Mouse (Mus musculus): ENCODE measurements around the gene Retn. TPM values are rescaled to one million over a fixed set of nuclear protein-coding genes. Genes with fewer than 3 reads are reported as not detected.
A peak's percentile ranks its signal among the peaks of the same experiment; 100 is the strongest.

The Retn gene
- total RNA-seq, 2 experiments from 2014 or later: 2.0 to 2.3 TPM

DNA sequence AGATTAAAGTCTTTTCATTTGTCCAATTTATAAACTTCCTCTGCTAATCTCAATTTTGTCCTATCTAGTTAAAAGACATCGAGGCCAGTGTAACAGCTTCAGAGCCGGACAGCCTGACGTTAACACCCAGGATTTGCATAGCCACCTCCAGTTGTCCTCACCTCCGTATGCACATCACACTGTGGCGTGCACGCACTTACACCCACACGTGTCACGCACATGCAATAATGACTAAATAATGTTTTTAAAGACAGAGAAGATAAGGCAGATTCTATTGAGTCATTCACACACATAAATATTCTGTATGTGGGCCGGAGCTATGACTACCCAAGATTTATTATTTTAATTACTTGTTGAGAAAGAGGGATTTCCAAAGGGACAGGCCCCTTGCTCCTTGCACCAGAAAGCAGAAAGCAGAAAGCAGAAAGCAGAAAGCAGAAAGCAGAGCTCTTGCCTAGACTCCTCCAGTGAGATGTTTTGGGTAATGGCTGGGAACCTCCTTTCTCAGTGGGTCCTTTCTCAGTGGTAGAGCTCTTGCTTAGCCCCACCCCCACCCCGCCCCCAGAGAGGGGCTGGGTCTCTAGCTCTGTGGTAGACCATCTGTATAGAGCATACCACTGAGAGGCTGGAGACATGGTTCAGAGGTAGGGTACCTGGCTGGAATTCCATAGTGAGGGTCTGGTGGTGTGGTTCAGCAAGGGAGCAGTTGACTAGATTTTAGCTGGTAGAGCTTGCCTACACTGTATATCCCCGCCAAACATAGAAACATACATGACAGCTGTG lies 653 bp upstream of the Retn start:
- intact Hi-C loops (cut with DNase I): no loop called here

DNA sequence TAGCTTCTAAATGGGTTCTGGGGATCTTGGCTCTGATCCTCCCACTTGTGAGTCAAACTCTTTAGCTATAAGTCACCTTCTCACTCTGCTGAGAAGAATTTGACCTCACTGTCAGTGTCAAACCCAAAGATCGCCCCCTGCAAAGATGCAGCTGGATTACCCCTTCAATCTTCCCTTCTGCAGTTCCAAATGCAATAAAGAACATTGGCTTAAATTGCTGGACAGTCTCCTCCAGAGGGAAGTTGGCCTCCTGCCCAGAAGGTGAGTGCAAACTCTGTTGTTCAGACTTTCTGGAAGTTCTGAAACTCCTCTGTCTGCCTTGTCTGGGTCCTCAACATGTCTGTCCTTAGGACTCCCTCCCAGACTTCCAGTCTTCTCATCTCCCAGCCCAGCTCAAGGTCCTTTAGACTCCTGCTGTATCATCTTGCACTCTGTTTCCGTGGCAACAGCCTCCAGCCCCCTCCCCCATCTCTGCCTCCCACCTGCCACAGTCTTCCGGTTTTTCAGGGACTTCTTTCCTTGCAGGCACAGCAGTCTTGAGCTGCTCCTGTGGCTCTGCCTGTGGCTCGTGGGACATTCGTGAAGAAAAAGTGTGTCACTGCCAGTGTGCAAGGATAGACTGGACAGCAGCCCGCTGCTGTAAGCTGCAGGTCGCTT lies 1.3 kb downstream of the Retn start:
- no peak for DNase-seq
- intact Hi-C loops (cut with DNase I): no loop called here

More for the DNA sequence above, 653 bp upstream of the Retn start:
- no peak for DNase-seq

DNA sequence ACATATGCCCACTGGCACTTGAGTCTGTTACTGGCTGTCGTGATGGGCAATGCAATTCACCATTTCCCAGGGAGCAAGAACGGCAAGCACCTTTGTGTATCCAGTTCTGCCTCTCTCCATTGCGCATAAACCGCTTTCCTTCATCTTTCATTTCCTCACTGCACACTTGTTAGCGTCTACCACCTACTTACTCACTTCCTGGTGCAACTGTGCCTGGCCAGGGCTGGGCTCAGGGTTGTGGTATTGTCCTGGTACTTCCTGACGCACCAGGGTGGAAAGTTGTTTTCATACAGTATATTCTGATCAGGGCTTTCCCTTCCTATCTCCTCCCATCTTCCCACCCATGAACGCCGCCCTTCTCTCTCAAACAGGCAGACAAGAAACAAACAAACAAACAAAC lies 5.3 kb downstream of the Retn start:
- no peak for DNase-seq
- intact Hi-C loops (cut with DNase I): no loop called here

DNA sequence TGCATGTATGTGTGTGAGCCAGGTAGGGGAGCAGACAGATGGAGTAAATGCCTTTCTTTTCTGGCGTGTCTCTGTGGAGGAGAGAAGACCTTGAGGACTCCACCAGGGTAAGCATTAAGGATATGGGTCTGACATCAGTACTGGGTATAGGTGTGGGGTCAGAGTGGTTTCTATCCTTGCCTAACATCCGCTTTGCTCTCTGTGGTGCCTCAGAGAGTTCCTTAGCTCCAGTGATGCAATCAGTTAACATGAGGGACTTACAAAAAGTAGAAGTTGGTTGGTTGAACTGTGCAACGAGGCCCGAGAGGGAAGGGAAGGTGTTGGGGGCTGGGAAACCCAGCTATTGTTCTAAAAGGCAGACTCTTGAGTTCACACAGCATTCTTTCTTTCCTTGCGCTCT lies 8.8 kb downstream of the Retn start:
- intact Hi-C loops (cut with DNase I): no loop called here
- DNase-seq: no peak

DNA sequence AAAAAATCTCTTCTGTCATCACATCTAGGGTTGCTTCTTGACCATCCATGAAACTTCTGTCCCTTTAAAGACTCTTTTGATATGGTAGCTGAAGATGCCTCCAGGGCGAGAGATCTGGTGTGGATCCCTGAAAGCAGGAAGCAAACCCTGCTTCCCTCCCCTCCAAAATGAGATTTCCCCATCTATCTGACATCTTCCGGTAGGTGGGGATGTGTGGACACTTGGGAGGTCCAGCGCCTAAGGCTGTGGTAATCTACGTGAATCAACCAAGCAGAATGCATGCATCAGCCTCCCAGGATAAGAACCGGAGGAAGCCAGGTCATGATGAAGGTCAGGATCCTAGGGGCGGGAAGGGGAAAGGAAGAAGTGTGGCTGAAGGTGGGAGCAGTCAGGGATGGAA lies 9.9 kb downstream of the Retn start, which contains the start of gene Mcemp1:
Gene Mcemp1 (plus strand): TSS at position 248 of the 400 bp plus-strand sequence.
- no peak for DNase-seq
- intact Hi-C loops (cut with DNase I): no loop called here

DNA sequence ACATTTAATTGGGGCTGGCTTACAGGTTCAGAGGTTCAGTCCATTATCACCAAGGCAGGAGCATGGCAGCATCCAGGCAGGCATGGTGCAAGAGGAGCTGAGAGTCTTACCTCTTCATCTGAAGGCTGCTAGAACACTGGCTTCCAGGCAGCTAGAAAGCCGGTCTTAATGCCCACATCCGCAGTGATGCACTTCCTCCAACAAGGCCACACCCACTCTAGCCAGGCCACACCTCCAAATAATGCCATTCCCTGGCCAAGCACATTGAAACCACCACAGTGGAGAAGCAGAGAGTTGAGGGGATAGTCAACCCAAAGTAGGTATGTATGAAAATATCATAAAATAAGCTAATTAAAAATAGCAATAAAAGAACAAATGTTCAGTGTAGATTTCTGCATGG lies 14.8 kb downstream of the Retn start:
- DNase-seq: no peak
- intact Hi-C loops (cut with DNase I): loop anchor here (5.0 to 10.0 kb wide), 2 partner anchors 43 to 206 kb away; partner anchors contain the start of genes Pcp2 and Pex11g

DNA sequence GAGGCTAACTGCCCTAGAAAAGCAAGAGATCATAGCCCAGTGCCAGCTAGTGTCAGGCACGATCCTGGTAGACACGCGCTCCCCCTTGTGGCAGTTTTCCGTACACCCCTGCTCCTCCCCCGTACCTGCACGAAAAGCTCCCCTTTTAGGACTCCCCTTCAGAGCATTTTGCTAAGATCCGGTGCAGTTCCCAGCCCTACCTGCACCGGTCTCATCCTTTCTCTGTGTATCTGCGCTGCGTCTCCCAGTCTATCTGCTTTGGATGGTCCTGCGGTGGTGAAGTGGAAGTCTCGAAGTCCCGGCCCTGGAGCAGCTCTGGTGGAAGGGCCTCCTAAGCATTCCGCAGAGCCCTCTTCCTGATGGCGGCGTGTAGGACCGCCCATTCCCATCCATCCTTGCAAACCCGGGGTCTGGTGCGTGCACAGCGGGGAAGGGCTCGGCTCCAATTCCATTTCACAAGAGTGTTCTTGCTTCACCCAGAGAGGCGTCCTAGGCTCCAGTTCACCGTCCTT lies 16.5 kb downstream of the Retn start, which contains the start of gene Fcor:
Gene Fcor (minus strand): TSS at position 383 of the 512 bp plus-strand sequence.
- intact Hi-C loops (cut with DNase I): loop anchor here (1.0 to 10.0 kb wide), 3 partner anchors 45 to 207 kb away; partner anchors contain the start of genes Pcp2 and Pex11g
- DNase-seq: peak; percentile 71

DNA sequence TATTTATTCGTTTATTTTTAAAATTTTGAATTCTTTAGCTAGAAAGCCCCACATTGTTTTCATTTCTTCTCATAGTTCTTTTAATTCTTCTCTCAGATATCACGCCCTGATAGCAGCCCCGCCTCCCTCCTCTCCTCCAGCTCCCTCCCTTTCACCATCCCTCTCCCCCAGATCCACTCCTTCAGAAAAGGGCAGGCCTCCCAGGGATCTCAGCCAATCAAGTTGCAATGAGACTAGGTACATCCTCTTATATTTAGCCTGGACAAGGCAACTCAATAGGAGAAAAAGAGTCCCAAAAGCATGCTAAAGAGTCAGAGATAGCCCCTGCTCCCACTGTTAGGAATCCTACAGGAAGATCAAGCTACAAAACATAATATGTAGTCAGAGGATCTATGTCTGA lies 19.1 kb downstream of the Retn start:
- no peak for DNase-seq
- intact Hi-C loops (cut with DNase I): loop anchor here (5.0 to 10.0 kb wide), 2 partner anchors 47 to 210 kb away; partner anchors contain the start of genes Pcp2 and Pex11g

DNA sequence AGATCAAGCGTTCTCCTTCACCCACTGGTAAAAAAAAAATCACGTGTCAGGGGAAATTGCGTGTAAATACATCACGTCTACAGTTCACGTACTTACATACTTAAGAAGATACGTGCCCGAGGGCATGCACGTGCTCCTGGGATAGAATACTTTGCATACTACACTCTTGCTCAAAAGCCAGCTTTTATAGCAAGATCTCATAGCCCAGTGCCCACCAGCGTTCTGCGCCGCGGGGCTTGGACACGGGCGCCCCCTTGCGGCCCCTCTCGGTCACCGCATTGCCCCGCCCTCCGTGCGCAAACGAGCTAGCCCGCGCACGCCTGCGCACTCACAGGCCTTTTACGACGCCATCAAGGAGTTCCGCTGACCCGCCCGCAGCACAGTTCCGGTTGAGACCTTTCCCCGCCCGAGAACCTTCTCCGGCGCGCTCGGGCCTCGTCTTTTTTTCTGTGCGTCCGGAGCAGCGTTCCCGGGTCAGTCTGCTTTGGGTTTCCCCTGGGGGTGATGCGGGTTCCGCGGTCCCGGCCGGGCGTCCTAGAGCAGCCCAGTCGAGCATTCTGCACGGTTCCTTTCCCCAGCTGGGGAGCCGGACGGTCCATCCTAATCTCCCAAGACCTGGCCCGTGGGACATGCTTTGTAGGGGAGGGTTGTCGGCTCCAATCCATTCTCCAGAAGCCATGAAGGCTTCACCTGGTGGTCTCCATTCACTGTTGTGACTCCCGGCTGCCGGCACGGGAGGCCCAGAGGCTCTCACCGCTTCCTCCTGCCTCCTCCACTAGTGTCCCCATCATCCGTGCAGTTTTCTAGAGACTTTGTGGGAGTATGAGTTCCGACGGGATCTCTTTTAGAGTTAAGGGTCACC lies 20.8 kb downstream of the Retn start, which contains the start of gene Trappc5:
Gene Trappc5 (plus strand): TSS at position 169 of the 862 bp plus-strand sequence.
- intact Hi-C loops (cut with DNase I): loop anchor here (10.0 kb wide), 1 partner anchor 212 kb away; the partner anchor contains the start of gene Pex11g
- DNase-seq: peak; percentile 86 to 92

DNA sequence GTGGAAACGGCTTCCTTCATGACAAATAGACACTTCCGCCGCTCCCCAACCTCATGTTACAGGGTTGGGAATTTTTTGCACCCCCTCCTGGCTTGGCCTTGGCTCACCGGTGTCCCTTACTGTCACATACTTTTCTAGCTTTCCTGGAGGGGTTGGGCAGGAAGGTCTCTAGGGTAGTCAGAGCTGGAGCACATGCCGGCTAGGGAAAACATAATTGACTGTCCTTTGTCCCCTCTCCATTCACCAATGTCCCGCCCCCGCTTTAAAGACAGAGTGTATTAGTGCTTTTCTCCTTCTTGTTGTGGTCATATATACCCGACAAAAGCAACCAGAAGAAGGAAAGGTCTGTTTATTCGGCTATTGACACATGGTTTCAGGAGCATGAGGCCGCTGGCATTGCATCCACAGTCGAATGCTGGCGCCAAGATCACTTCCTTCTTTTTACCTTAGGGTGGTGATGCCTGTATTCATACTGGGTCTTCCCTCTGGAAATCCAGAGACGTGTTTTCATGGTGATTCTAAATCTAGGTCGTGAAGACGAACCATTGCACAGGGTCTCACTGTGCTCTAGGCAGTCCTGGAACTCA lies 21.5 kb downstream of the Retn start:
- intact Hi-C loops (cut with DNase I): loop anchor here (10.0 kb wide), 1 partner anchor 212 kb away; the partner anchor contains the start of gene Pex11g

DNA sequence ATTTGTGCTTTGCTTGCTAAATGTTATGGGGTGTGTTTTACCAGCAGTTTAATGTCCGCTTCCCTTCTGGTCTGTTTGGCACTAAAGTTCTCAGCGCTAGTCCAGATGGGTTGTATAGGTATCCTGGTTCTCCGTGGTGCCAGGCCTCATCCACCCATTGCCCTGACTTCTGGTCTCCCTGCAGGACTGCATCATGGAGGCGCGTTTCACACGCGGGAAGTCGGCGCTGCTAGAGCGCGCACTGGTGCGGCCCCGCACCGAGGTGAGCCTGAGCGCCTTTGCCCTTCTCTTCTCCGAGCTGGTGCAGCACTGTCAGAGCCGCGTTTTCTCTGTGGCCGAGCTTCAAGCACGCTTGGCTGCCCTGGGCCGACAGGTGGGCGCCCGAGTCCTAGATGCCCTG lies 23.3 kb downstream of the Retn start:
- intact Hi-C loops (cut with DNase I): loop anchor here (10.0 kb wide), 1 partner anchor 214 kb away; the partner anchor contains the start of gene Pex11g
- no peak for DNase-seq

More for the DNA sequence above, 21.5 kb downstream of the Retn start:
- DNase-seq: no peak

DNA sequence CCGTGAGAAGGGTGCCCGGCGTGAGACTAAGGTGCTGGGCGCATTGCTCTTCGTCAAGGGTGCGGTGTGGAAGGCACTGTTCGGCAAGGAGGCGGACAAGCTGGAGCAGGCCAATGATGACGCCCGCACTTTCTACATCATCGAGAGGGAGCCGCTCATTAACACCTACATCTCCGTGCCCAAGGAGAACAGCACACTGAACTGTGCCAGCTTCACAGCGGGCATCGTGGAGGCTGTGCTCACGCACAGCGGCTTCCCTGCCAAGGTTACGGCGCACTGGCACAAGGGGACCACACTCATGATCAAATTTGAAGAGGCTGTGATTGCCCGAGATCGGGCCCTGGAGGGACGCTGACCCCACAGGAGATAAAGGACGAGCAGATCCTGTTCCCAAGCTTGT lies 23.7 kb downstream of the Retn start:
- no peak for DNase-seq
- intact Hi-C loops (cut with DNase I): loop anchor here (10.0 kb wide), 1 partner anchor 214 kb away; the partner anchor contains the start of gene Pex11g

DNA sequence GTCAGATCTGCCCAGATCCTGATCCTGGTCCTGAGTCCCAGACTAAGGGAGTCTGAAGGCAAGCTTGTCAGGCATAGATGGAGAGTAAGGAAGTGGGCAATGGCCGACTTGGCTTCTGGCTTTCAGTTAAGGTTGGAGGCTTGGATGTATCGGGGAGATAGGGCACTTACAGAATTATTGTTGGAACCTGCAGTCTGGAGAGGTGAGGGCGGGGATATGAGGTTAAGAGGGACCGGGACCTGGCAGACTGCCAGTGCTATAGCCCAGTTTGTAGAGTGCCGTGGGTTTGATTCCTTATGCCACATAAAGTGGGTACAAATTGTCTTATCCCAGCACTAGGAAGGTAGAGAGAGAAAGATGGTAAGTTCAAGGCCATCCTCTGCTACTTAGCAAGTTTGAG lies 24.1 kb downstream of the Retn start:
- intact Hi-C loops (cut with DNase I): loop anchor here (10.0 kb wide), 1 partner anchor 215 kb away; the partner anchor contains the start of gene Pex11g
- no peak for DNase-seq

DNA sequence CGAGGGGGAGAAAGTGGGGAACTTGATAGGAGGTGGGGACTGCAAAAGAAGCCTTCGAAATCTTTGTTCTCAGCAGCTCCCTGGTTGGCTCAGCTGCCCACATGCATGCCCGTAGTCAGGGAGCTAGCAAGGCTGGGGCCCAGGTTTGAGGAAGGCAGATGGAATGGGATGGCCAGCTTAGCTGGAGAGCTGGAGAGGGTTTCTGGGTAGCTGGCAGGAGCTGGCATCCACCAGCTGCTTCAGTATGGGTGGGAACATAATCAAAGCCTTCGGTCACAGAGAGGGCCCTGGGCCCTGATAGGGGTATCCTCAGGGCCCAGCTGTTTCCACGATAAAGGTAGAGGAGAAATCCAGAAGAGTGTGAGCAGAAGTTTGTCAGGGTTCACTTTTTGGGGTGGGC lies 26.9 kb downstream of the Retn start:
- intact Hi-C loops (cut with DNase I): no loop called here
- no peak for DNase-seq

DNA sequence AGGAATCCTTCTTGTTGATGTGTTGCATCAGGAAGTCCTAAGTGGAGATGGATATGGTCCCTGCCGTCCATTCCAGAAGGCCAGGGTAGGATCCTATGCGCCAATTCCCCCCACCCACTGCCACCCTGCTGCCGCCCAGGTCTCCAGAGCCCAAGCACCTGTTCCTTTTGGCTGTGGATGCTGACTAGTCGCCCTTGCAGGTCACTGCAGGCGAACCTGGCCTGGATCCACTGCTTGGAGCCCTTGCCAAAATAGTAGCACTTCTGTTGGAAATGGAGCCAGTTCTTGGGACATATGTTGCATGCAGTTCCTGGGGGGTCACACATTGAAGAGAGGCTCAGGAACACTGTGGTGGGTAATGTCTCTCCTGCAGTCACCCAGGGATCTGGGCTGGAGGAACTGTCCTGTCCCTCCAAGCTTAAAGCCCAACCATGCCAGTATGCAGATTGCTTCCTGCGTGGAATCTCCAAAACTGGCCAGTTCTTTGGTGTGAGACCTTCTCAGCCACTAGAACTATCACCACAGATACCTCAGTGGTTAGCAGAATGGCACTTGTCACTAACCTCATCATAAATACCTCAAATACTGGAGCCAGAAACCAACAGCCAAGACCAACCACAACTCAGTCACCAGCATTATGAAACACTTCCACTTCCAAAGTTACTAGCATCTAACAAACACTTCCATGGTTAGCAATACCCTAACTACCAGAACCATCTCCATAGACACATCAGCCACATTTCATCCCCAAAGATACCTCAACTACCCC lies 28.0 kb downstream of the Retn start:
- intact Hi-C loops (cut with DNase I): no loop called here

DNA sequence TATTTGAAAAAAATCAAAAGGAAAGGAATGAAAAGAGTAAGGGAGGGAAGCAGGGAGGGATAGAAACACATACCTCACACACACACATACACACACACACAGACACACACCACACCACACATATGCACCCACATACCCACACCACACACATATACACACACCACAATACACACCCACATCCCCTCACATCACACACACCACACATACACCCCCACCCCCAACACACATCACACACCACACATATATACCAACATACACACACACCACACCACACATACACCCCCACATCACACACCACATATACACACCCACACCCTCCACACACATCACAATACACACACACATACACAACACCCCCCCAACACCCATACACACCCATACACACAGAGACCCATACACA lies 29.0 kb downstream of the Retn start:
- DNase-seq: peak in 1 of 2 experiments; percentile 3
- intact Hi-C loops (cut with DNase I): no loop called here

More for the DNA sequence above, 28.0 kb downstream of the Retn start:
- DNase-seq: peak; percentile 12 to 15

DNA sequence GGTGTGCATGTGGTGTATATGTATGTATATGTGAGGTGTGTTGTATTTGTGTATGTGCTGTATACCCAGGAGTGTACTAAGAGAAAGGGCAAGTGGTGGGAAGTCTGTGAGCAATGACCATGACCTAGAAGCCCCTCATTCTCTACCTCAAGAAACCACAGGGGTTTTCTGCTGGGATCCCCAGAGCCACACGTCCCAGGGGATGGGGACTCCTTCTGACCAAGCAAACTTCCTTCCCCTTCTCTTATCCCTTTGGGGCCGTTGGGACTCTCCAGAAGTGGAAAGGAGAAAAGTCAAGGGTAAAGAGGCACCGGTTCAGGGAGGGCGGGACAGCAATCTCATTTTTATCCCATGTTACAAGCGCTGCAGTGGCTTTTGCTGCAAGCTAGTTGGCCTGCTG lies 29.9 kb downstream of the Retn start:
- intact Hi-C loops (cut with DNase I): no loop called here
- DNase-seq: no peak

DNA sequence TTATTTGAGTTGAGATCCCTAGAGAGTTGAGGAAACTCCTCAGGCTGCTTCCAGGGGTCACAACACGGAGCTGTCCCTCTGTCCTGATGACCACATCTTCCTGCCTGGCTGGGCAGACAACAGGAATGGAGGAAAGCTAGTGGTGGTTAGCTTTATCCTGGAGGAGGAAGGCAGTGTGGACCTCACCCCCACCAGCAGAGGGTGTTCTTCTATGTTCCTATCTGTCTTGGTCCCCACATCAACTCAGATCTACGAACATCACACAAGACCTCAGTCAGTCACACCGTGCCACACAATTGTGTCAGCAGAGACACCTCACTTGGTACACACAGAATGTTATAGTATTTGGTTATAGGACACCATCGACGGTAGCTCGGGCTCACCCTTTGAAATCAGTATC lies 32.0 kb downstream of the Retn start:
- intact Hi-C loops (cut with DNase I): no loop called here
- peak in 1 of 2 experiments; percentile 4 for DNase-seq

DNA sequence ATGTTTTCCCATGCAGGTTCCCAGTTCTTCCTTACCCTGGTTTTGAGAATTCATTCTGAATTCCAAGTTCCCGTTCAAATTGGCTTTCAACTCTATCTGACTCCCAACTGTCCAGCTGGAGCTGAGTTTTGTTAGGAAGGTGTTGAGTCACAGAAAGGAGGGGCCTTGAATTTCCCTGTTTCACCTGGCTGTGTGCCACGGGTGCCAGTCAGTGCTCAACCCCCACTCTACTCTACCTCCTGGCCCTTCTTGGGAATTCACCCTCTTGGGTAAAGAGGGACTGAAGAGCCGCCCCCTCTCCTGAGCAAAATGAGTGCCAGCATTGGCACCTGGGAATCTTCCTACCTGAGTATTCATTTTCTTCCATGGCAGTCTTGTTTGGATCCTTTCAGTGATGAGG lies 35.2 kb downstream of the Retn start:
- peak in 1 of 2 experiments; percentile 1 for DNase-seq
- intact Hi-C loops (cut with DNase I): no loop called here
